Mouse (Mus musculus): ENCODE results near the gene Atp13a3.

Gene Atp13a3

GRCm38 (mm10) chr16:30280676-30281297 lies 125.0 kb downstream of the Atp13a3 start:
- no peak for DNase-seq (ENCODE audit: extremely low spot score, low spot score)

GRCm38 (mm10) chr16:30278406-30278805 lies 127.4 kb downstream of the Atp13a3 start:
- DNase-seq (ENCODE audit: extremely low spot score, low spot score) = no peak

GRCm38 (mm10) chr16:30275558-30276340 lies 130.0 kb downstream of the Atp13a3 start:
- DNase-seq (ENCODE audit: extremely low spot score, low spot score) = no peak

- DNase-seq (ENCODE audit: extremely low spot score, low spot score) = no peak
Observed at GRCm38 (mm10) chr16:30273065-30273464, 132.7 kb downstream of the Atp13a3 start.

- no peak for DNase-seq (ENCODE audit: extremely low spot score, low spot score)
Observed at GRCm38 (mm10) chr16:30271941-30272595, 133.7 kb downstream of the Atp13a3 start.

- DNase-seq (ENCODE audit: extremely low spot score, low spot score) = no peak
Observed at GRCm38 (mm10) chr16:30271223-30271761, 134.5 kb downstream of the Atp13a3 start.

- DNase-seq (ENCODE audit: extremely low spot score, low spot score) = no peak
Observed at GRCm38 (mm10) chr16:30267359-30267758, 138.4 kb downstream of the Atp13a3 start, which contains the start of gene Cpn2. TSS of gene Cpn2 (minus strand) at chr16:30267499.

GRCm38 (mm10) chr16:30266561-30266960 lies 139.2 kb downstream of the Atp13a3 start:
- no peak for DNase-seq (ENCODE audit: extremely low spot score, low spot score)

- DNase-seq (ENCODE audit: extremely low spot score, low spot score) = no peak
Observed at GRCm38 (mm10) chr16:30265611-30266010, 140.2 kb downstream of the Atp13a3 start.

- DNase-seq (ENCODE audit: extremely low spot score, low spot score) = no peak
Observed at GRCm38 (mm10) chr16:30263156-30263555, 142.6 kb downstream of the Atp13a3 start.

- DNase-seq (ENCODE audit: extremely low spot score, low spot score) = peak; percentile 72
Observed at GRCm38 (mm10) chr16:30262664-30263063, 143.1 kb downstream of the Atp13a3 start.

Measured in neural tube, embryonic 10.5 days (tissue).